Mouse (Mus musculus): ENCODE measurements around the gene Kcnk4.
A peak's percentile ranks its signal among the peaks of the same experiment; 100 is the strongest.

Kcnk4 gene

DNA sequence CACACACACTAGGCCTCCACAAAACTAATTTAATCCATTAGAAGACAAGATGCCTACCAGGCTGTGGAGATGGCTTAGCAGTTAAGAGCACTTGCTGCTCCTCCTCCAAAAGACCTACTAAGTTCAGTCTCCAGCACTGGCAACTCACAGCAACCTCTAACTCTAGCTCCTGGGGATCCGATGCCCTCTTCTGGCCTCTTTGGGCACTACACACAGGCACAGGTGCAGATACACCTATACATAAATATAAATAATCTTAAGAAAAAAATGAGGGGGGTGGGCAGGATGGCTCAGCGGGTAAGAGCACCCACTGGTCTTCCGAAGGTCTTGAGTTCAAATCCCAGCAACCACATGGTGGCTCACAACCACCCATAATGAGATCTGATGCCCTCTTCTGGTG is 2.0 kb upstream of the Kcnk4 start:
- DNase-seq (ENCODE audit: low spot score) = no peak

DNA sequence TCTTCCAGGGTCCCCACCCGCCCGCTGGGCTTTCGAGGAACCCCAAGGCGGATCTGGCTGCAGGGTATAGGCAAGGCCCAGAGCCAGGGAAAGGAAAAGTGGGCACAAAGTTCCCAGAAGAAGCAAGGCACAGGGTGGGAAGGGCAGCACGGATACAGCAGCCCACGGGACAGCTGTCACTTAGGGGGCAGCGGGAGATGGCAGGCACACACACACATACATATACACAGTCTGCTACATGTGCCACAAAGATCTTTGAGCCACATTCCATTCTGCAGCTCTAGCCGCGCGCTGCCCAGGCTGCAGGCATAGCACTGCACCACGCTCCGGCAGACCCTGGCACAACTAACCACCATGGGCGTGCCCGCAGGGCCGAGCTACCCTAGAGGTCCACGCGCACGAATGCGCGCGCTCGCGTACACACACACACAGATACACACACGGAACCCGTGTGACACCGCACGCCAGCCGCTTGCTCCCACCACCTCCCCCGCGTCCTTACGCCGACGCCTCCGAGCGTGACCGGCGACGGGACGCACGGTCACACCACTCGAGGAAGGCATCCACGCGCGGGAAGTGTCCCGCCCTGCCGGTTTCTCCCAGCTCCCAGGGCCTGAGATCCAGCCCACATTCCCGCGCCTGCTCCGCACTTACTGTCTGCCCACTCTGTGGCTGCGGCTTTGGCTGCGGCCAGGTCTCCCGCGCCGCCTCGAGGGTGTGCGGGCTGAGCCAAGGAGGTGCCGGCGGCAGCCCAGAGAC is 700 bp downstream of the Kcnk4 start:
- no peak for DNase-seq (ENCODE audit: low spot score)

DNA sequence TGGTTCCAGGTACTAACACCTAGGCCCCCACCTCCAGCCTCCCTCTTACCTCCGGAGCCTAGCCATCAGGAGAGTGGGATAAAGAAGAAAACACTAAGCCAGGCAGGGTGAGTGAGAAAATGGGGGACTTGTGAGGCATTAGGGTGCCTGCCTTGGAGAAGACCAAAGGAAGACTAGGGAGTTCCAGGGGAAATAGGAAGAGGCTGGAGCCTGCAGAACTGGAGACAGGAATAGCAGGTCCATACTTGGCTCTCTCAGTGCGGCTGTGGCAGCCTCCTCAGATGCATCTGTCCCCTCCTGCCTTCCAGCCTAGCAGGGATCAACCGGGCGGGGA is 1.2 kb downstream of the Kcnk4 start:
- no peak for DNase-seq (ENCODE audit: low spot score)

DNA sequence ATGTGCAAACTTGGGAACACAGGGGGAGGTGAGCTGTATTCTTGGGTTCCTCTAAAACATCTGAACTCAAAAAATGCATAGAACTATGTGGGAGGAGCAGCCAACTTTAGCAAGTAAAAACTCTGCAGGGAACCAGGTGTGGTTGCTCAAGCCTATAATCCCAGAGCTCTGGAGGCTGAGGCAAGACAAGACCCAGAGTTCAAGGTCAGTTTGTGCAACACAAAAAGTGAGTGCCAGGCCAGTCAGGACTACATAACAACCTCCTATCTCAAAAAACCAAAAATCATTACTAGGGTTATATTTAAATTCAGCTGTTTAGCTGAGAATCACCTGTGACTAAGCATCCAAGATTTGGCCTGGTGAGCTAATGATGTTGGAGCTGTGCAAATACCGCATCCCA is 2.3 kb downstream of the Kcnk4 start:
- DNase-seq (ENCODE audit: low spot score) = no peak

DNA sequence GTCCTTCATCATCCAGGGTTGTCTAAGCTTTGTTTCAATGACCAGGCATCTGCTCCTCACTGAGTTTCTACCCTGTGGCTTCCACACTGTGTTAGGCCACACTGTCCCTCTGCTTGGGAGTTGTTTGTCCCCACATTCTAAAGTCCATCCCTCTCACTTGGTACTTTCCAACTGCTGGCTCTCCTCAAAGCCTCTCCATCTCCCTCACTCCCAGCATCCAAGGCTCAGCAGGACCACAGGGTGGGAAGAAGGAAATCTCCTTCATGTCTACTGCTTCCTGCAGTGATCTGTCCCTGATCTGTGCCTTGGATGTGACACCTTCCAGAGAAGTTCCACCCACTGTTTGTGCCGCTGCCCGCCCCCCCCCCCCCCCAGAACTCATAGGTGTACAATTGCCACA is 3.3 kb downstream of the Kcnk4 start:
- DNase-seq (ENCODE audit: low spot score) = no peak

DNA sequence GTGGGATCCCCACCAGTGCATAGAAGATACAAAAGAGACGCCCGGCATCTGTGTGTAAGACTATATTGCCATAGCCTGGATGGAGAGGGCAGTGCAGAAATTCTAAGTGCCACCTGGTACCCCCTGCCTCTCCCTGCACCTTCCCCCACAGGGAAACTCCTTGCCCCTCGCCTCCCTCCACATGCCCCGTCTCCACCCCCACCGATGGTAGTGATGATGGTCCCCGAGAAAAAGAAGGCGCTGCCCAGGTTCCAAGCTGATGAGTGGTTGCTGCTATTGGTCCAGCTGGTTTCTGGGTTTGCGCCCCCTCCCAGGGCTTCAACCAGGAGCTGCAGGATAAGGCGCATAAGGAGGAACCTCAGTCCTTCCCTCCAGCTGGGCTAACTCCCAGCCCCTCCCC is 6.2 kb downstream of the Kcnk4 start:
- DNase-seq (ENCODE audit: low spot score) = no peak

DNA sequence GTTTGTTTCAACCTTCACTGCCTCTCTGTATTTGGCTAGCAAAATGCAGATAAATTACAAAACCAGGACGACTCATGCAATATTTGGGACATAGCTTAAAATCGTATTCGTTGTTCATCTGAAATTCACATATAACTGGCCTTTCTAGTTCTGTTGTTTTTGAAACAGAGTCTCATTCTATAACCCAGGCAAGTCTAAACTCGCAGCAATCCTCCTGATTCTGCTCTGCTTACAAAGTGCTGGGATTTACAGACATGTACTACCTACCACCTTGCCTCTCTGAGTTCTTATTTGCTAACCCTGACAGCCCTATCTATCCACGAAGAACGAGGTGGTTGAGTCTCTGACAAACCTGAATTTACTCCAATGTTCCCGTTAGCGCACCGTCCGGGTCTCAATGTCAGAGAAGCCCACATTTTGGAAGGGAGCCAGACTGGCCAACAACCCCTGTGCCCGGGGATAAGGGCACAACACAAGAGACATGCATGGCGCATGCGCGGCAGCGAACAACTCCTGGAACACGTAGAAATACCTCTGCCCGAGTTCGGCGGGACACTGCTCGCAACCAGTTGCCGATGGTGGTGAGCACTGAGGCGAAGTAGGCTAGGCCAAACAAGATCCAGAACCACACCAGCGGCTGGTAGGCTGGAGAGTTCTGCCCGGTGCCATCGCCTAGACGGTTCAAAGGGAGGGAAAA is 7.6 kb downstream of the Kcnk4 start:
- peak; percentile 52 for DNase-seq (ENCODE audit: low spot score)

DNA sequence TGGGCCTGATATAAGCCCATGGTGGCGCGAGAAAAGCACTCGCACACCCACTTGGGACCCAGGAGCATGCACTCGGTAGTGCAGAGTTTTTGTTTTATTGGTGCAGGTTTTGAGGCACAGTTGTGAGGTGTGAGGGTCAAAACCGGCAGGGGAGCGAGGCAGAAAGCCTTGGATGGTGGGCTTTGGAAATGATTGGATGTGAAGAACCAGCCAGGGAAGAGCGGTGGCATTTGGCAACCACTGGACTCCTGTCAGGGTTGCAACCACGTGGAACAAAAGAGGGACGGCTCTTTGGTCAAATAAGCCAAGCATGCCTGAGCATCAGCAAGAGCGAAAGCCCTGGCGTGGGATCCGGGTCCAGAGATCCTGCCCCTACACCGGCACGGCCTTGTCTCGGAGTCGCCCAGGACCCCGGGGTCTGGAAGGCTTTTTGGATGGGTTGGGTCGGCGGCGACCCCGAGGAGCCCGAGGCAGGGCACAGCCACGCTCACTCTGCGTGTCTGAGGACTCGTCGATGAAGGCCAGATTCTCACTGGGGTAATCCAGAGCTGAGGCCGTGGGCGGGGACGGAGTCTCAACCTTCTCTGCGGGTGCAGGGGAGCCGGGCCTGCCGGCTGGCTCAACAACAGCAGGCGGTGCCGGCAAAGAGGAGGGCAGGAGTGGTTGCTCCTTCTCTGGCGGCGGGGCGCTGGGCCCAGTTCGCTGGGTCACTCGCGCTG is 8.5 kb downstream of the Kcnk4 start:
- DNase-seq (ENCODE audit: low spot score) = no peak

DNA sequence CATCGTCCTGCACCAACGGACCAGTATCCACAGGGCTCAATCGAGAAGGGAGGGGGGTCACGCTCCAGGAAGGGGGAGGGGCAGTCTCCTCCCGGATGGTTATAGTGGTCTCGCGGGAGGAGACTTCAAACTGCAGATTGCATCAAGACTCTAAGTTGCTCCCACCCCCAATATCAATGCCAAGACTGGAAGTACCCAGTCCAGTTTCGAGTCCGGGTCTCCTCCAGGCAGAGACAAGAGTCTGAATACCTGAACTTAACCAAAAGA is 9.1 kb downstream of the Kcnk4 start, which contains the start of gene Catsperz:
Gene Catsperz, minus strand, starts transcription at position 74 of the 267 bp plus-strand sequence.
- peak; percentile 29 for DNase-seq (ENCODE audit: low spot score)

DNA sequence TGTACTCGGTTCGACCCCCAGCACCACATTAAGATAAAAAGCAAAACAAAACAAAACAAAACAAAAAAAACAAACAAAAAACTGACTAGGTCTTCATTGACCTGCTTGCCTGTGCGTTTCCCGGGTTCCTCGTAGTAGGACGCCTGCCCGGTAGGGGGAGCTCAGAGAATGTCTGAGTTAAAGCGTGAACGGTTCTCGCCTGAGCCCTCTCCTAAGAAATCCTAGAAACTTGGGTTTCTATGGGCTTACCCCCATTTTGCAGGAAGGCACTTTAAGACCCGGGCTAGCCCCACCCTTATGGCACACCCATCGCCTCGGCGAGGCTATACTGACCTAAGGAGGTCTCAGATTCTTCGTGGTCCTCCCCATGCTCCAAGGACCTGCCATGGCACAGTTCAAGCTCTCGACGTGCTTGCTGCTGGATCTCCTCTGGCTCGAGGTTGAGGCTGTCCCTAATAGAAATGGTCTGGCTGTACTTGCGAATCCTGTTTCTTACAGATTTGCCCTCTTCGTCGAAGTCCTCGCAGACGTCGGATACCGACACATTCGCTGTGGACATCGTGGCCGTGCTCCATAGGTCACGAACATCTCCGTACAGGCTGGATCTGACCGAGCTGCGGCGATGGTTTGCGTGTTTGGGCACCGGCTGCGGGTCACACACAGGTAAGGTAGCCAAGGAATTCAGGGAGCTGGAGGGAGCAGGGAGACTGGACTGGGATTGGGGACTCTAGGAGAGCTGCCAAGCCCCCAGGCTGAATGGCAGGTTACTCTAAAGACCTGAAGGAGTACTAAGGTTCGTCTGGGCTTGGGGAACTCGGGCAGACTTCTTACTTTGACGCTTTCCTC is 9.6 kb downstream of the Kcnk4 start:
- peak; percentile 90 for DNase-seq (ENCODE audit: low spot score)

DNA sequence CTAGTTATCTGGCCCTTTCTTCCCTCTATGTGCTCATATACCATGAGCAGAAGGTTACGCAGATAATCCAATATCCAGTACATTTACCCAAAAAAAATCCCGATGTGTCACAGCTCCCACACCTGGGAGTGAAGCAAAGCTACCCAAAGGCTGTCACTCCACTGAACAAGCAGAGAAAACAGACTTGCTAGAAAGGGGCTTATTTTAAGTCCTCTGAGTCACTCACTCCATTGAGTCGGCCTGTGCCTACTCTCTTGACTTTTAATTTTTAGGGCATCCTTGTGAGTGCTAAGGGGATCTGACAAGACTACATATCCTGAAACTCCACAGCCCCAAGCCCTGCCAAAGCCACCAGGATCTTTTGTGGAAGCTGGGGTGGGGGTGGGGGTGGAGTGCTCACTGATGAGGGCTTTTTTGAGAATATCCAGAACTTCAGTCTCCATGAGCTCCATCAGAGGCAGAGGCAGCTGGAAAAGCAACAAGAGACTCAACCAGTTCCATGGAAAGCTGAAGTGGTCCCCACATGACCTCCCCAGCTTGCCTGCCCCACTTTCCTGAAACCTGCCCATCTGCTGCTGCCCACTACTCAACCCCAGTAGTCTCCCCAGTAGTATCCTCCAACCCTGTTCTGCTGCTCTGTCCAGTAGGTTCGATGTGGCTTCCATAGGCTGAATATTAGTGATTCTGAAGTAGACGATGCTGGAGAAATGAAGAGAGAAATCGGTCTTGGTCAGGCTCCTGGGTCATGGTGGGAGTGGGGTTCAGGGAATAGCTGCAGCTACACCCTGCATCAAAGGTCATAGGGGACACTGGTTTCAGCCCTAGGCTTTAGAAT is 11.2 kb downstream of the Kcnk4 start:
- DNase-seq (ENCODE audit: low spot score) = no peak

DNA sequence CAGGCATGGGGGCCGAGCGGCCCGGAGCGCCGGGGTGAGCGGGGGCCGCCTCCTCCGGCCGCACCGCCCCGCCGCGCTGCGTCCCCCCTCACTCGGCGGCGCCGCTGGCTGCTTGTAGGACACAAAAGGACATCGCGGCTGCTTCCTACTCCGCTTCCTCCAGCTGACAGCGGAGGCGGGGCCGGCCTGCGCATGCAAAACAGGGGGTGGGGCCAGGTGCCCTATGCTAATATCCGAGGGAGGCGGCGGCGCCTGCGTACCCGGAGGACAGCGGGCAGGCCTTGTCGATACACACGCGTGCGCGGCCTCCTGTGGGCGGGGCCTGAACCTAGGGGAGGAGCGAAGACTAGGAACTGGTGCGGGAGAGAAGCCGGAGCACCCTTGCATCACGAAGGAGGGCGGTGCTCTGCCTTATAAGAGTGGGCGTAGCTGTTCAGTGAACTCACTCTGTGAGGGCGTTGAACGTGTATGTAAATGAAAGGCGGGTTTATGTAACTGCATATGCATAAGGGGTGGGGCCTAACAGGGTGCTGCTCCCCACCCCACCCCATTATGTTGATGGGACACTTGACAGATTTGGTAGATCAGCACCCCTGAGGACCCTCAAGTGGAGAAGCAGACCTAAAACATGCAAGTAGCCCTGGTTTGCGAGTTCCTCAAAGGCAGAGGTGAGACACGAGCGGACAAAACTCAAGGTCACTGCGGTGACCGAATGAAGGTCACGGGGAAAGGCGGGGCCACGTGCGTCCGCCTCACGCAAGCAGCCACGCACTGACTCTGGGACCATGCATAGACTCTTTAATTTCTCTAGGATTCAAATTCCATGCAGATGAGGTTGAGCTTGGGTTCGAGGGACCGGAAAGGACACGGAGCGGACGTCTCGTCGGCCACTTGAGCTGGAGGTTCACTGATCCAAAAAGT is 12.4 kb downstream of the Kcnk4 start, which contains the start of gene Esrra:
Gene Esrra, minus strand, starts transcription at position 167 of the 921 bp plus-strand sequence.
- DNase-seq (ENCODE audit: low spot score) = peak; percentile 100

DNA sequence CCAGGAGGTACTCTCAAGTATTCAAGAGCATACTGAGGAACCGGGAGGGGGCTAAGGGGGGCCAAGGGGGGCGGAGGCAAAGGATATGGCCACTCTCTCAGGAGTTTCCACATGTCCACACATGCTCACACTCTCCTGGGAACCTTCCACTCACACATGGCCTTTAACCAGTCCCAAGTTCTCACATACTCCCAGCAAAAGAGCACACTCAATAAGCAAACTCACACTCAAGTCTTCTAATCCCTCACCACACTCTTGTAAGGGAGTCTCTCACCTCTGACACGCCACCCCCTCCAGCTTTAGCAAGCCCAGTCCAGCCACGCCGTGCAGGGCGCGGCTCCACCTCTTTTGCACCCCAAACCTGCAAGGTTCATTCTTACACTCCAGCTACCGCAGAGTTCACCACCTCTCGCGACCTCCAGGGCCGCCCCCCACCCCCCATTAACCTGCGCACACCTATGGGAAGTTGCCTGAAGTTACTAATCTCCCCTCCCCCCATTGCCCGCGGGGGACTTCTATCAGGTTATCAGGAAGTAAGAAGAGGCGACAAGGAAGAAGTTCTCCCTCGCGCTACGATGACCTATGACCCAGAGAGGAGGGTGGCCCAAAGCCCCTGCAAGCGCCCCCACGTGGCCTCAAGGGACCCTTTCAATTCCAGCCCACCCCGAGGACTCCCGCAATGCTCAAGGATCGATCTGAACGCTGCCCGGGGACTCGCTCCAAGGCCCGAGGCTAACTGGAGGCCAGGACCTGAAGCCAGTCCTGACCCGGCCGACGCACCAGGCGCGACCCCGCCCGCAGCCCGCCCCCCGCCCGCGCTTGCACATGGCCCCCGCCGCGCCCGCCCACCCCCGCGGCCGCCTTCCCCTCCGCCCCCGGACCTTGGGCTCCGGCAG is 13.3 kb downstream of the Kcnk4 start:
- DNase-seq (ENCODE audit: low spot score) = peak; percentile 69

DNA sequence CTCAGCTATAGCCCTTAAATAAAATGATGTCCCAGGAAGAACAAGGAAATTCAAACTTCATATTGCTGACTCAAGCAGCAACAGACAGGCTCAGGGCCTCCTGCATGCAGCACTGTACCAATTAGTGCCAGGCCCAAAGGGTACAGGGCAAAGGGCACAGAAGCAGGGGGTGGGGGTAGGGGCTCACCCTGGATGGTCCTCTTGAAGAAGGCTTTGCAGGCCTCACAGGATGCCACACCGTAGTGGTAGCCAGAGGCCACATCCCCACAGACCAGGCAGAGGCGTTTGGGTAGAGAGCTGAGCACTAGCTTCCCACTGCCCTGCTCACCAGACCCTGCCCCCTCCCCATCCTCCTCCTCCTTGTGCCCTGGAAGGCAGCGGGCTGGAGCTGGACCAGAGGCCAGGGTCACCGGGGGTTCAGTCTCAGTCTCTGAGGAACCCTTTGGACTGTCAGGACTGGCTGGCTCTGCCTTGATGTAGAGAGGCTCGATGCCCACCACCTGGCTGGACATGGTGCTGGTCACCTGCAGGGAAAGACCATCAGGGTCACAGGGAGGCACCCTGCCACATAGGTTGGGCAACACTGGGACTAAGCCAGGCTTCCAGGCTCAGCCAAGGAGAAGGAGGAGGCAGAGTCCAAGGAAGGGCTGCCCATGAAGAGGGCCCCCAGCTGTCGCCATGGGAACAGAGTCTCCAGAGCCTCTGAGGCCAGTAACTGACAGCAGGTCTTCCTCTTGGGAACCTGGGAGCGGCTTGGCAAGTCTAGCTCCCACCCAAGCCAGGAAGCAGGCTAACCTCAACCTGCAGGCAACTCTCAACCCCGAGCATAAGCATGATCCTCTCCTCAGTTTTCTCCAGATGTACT is 14.2 kb downstream of the Kcnk4 start:
- DNase-seq (ENCODE audit: low spot score) = peak; percentile 56

DNA sequence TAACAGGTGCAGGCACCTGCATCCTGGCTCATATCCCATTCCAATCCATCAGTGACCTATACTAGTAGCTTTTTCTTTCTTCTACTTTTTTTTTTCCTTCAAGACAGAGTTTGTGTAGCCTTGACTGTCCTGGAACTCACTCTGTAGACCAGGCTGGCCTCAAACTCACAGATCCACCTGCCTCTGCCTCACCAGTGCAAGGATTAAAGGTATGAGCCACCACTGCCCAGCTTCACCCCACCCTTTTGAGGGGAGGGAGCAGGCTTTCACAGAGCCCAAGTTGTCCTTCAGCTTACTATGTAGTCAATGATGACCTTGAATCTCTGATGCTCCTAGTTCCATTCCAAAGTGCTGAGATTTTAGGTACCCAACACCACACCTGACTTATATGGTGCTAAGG is 14.9 kb downstream of the Kcnk4 start:
- no peak for DNase-seq (ENCODE audit: low spot score)

DNA sequence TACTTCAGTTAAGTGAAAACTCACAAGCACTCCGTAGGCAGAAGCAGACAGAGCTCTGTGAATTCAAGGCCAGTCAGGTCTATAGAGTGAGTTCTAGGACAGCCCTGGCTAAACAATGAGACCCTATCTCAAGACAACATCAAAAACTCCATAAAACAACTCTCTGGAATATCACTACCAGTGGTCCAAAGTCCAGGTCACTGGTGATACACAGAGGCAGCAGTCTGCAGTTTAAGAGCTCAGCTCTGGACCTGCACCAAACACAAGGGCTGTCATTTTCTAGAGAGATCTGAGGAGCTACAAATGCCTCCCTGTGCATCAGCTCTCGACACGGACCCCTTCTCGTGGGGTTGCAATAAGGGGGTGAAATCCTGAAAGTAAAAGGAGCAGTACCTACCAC is 16.0 kb downstream of the Kcnk4 start:
- DNase-seq (ENCODE audit: low spot score) = no peak

DNA sequence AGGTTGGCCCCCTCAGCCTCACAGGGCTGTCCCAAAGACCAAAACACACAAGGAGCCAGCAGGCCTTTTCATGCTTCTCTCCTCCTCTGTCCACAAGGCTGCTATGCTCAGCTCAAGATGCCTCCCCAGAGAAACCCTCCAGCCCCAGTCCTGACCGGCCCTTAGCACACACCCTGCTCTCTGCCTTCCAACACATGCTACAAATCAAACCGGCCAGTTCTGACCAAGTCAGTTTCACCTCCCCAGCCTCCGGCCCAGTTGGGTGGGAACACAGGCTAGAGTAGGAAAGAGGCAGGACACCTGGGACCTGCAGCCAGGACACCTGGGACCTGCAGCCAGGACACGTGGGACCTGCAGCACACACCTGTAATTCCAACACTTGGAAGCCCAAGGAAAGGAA is 17.8 kb downstream of the Kcnk4 start:
- no peak for DNase-seq (ENCODE audit: low spot score)

DNA sequence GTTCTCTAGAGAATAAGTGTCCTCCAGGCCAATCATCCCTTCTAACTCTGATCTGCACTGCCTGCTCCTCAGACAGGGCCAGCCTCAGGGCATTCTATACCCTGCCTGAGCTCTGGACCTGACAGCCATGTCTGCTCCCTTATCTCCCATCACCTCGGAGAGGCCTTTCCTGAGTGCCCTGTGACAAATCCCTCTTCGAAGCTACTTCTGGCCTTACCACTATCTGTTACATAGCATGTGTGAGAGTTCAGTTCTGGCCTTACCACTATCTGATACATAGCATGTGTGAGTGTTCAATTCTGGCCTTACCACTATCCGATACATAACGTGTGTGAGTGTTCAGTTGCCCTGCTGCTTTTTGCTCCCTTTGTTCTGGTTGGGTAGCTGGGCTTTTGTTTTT is 19.0 kb downstream of the Kcnk4 start:
- no peak for DNase-seq (ENCODE audit: low spot score)

Measured in embryo, embryonic 10.5 days (tissue).